Mouse (Mus musculus) olfactory bulb, adult 2 months (tissue): ENCODE data around the gene Zbtb8b.

Experiments
- CTCF ChIP-seq: fragments of 200-500 bp; IDR thresholded peaks from 2 replicates; pipeline ENCODE4 v1.5.1; 2012; ENCODE audit warnings: low read depth, mild to moderate bottlenecking, low read length, moderate library complexity; ENCODE audit not compliant: insufficient read depth
- POLR2A ChIP-seq: fragments of 200-500 bp; IDR thresholded peaks from 2 replicates; pipeline ENCODE4 v1.6.1; 2012; ENCODE audit warnings: mild to moderate bottlenecking, low read depth, low read length, moderate library complexity; ENCODE audit not compliant: insufficient read depth

- TF ChIP-seq CTCF (no peak), POLR2A (no peak)
Measured at GRCm38 (mm10) chr4:129394089-129394870, 46.4 kb downstream of the Zbtb8b start.
